Mouse (Mus musculus) kidney, postnatal 10 days (tissue): ENCODE data around the gene Rbm7.
"Not testable (repeated sequence)": the region's sequence is repeated elsewhere in the genome, so short reads cannot be mapped to it uniquely, and the experiment has no call there.

Experiments
- DNase-seq: peaks from one replicate; pipeline ENCODE4 v3.0.0; 2021; ENCODE audit warnings: mixed read lengths

Gene Rbm7

DNA sequence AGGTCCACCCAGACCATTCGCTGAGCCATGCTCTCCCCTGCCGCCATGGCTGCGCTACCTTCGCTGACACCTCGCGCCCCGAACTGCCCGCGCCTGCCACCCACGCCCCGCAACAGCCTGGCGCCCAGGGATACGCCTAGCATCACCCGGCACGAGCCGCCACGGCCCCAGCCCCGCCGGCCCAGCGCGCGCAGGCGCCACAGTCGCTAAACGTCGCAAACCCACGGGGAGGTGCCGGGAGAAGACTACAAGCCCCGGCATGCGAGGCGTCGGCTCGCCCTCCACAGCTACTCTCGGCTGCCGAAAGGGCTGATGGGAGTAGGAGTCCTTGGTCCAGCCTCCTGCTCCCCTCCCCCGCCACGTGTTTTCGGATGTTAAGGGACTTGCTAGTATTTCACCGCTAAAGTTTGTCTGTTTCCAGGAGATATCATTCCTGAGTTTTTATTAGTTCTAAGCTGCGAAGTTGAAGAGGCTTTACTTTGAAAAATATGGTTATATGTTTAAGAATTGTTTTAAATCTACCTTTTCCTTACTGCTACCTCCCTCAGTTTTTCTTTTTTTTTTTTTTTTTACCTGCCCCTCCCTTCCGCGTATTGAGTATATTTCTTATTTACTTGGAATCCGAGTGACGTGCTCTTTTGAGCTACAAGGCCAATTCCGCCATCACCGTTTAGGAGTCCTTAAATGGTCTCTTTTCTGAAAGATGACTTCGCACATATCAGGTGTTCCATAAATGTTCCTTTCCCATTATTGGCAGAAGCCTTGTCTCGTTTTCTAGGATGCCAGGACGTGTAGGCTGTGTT, 14.5 kb downstream of the Rbm7 start, which contains the start of gene Rexo2:
Gene Rexo2 (minus strand): TSS at position 213 of the 803 bp plus-strand sequence.
- DNase-seq, result peak; percentile 96

DNA sequence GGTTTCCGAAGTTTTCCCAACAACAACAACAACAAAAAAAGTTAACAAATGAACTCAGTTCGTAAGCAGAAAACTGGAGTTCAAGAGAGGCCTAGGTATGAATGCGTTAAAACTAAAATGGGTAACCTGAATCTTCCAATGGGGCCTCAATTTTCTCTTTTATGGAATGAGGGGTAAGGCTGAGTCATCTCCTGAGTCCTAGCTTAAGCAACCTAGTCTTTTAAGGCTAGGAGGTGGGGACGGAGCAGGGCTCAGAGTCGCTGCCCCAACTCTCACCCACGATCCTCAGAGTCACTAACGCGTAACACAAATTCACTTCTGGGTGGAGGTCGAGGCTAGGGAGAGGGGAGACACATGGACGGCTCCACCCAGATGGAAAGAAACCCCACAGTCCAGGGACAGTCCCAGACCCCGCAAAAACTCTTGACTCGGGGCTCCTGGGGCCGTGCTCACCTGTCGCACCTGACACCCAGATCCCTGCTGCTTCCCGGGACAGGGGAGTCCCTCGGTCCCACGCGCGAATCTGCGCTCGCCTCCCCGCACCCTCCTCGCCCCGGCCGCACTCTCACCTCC, 15.2 kb downstream of the Rbm7 start:
- no peak for DNase-seq

DNA sequence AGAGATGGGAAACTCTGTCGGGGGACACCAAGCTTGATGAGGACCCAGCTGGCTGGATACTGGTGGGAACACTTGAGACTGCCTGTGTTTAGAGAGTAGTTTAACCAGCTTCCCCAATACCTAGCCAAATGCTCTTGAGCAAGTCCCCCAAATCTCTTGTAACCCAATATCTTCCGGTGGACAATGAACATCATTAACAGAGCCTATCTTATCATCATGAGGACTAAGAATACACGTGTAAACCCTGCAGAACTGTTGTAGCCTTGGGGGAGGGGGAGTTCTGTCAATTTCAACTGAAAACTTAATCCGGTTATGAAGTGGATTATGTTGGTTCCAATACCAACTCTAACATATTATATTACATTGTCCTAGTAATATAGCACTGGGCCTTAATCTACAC, 16.3 kb downstream of the Rbm7 start:
- no peak for DNase-seq

GRCm38 (mm10) chr9:48476236-48477165, 18.6 kb downstream of the Rbm7 start:
- peak; percentile 47 for DNase-seq

GRCm38 (mm10) chr9:48474367-48474766, 20.7 kb downstream of the Rbm7 start:
- no peak for DNase-seq

DNA sequence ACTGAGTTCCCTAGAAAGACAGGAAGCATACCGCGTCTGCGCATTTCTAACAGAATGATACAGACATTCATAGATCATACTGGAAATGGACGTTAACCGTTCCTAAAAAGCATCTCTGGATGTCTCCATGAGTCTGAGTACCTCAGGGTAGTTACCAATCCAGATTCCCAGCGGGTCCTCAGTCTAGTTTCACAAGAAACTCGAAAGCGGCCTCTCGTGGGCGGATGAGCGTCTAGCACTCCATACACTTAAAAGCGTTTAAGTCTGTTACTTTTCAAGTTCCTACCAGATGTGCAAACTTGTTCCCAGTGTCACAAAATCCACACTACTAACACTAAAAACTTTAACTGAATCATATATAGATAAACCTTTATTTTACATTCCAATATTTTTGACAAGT, 22.0 kb downstream of the Rbm7 start:
- no peak for DNase-seq

DNA sequence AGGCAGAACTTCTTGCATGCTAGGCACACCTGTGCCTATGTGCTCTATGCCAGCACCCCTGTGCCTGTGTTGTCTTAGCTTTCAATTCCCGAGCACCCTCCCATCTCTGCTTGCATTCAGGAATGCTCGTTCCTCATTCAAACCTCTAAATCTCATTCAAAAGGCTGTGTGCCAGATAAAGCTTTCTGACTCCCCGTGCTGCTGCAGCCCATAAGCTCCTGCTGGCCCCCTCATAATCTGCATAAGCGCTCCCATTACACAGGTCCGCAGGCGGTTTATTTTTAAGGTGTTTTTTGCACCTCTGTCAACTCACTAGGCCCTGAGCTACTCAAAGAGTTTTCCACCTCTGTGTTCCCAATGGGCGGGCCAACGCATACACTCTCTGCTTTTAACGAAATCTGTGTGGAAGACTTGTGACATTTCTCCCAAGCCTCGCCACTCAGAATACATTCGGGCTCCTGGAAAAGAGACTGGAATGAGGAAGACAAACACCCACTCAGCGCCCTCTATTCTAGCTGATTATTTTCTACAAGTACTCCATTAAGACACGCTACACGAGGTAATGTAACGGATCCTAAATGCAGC, 22.6 kb downstream of the Rbm7 start:
- DNase-seq, result no peak

- DNase-seq, result not testable (repeated sequence)
Measured at GRCm38 (mm10) chr9:48467471-48467870, 27.6 kb downstream of the Rbm7 start.

GRCm38 (mm10) chr9:48466804-48467203, 28.3 kb downstream of the Rbm7 start:
- peak; percentile 83 for DNase-seq

- DNase-seq, result no peak
Measured at GRCm38 (mm10) chr9:48465671-48466070, 29.4 kb downstream of the Rbm7 start.

DNA sequence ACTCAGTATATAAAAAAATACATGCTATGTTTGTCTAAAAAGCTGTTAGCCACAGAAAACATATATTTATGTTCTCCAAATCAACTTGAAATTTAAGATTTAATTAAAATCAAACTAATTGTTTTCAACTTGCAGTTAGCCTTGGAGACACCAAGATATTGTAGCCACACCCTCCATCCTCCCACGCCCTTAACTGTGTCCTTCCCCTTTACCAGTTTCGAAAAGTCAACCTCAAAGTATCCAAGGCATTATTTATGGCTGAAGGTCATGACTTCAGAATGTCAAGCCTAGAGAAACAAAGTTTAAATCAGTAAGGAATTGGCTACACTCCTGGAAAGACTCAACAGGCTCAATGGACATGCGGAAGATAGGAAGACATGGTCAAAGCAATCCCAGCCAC, 33.6 kb downstream of the Rbm7 start:
- DNase-seq, result no peak

- DNase-seq, result no peak
Measured at GRCm38 (mm10) chr9:48460720-48461119, 34.4 kb downstream of the Rbm7 start.

DNA sequence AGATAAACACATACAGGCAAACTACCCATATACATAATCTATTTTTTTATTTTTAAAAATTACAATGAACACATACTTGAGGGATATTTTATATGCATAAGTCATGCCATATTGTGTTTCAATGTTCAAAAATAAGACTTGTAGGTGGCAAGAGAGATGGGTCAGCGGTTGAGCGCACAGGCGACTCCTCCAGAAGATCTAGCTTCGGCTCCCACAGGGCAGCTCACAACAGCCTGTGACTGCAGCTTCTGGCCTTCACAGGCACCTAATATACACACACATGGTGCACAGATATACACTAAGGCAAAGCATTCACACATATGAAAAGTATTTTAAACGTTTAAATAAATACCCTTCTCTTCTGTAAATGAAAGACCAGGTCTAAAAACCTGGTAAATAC, 35.7 kb downstream of the Rbm7 start:
- DNase-seq, result no peak

- no peak for DNase-seq
Measured at GRCm38 (mm10) chr9:48458879-48459278, 36.2 kb downstream of the Rbm7 start.

- no peak for DNase-seq
Measured at GRCm38 (mm10) chr9:48455961-48456360, 39.1 kb downstream of the Rbm7 start.

DNA sequence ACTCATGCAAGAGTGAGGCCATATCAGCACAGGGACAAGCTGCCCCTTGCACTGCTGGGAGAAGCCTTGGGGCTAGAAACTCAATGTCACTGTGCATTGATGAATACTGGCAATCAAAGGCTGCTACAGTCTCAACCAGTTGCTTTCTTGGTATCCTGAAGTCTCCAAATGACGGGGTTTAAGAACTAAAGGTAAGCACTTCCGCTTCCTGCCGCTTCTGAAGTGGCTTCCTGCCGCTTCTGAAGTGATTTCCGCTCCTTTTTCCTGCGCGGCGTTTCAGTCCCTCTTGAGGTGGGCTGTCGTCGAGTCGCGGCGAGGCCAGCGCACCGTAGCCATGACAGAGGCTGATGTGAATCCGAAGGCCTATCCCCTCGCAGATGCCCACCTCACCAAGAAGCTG, 45.0 kb downstream of the Rbm7 start:
- DNase-seq, result no peak

GRCm38 (mm10) chr9:48447783-48448209, 47.3 kb downstream of the Rbm7 start:
- DNase-seq, result peak; percentile 46

DNA sequence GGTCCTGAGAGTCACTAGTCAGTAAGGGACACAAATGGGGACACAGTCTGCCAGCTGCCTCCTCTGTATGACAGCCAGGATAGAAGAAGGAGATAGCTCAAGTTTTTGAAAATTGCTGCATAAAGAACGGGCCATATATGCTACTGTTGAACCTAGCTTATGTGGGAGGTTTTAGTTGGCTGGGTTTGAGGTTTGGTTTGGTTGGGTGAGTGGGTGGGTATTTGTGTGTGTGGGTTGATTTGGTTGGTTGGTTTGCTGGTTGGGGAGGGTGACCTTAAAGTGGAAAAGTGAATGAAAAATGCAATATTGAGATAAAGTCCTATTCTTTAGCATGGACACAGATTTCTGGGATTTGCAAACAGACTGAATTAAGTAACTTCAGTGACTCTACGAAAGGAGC, 50.3 kb downstream of the Rbm7 start:
- no peak for DNase-seq

DNA sequence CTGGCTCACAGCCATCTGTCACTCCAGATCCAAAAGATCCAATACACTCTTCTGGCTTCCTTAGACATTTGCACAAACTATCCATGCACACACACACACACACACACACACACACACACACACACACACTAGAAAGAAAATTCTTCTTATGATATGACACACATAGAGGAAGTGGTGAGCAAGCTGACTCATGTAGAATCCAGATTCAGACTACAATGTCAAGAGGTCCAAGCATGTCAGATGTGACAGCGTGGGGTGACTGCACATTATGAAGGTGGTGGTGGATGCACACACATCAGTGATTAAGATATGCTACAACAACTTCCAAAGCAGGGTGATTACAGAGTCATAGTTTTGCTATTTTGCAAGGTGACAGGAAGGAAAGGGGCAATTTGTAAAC, 51.2 kb downstream of the Rbm7 start:
- no peak for DNase-seq
